Mouse (Mus musculus): ENCODE data around the gene Gse1. TPM values are rescaled to one million over a fixed set of nuclear protein-coding genes. Genes with fewer than 3 reads are reported as not detected.
A peak's percentile ranks its signal among the peaks of the same experiment; 100 is the strongest.

Gse1 gene
- total RNA-seq, 1 experiment from 2014 or later = 16.6 TPM

- no peak for ATAC-seq (replicated peaks in 1 of 2; ENCODE audit: insufficient read depth in 1 of 2, low FRiP score in 2 of 2, low TSS enrichment in 1 of 2, low read depth in 1 of 2, poor library complexity in 2 of 2, severe bottlenecking in 2 of 2)
Measured at GRCm38 (mm10) chr8:120517666-120518410, 289.6 kb downstream of the Gse1 start.

- no peak for ATAC-seq (replicated peaks in 1 of 2; ENCODE audit: insufficient read depth in 1 of 2, low FRiP score in 2 of 2, low TSS enrichment in 1 of 2, low read depth in 1 of 2, poor library complexity in 2 of 2, severe bottlenecking in 2 of 2)
Measured at GRCm38 (mm10) chr8:120518736-120519534, 290.7 kb downstream of the Gse1 start.

- no peak for ATAC-seq (replicated peaks in 1 of 2; ENCODE audit: insufficient read depth in 1 of 2, low FRiP score in 2 of 2, low TSS enrichment in 1 of 2, low read depth in 1 of 2, poor library complexity in 2 of 2, severe bottlenecking in 2 of 2)
Measured at GRCm38 (mm10) chr8:120520287-120520686, 292.0 kb downstream of the Gse1 start.

- ATAC-seq (replicated peaks in 1 of 2; ENCODE audit: insufficient read depth in 1 of 2, low FRiP score in 2 of 2, low TSS enrichment in 1 of 2, low read depth in 1 of 2, poor library complexity in 2 of 2, severe bottlenecking in 2 of 2) = no peak
Measured at GRCm38 (mm10) chr8:120520707-120521590, 292.7 kb downstream of the Gse1 start.

GRCm38 (mm10) chr8:120521591-120521965 is 293.3 kb downstream of the Gse1 start:
- ATAC-seq (replicated peaks in 1 of 2; ENCODE audit: insufficient read depth in 1 of 2, low FRiP score in 2 of 2, low TSS enrichment in 1 of 2, low read depth in 1 of 2, poor library complexity in 2 of 2, severe bottlenecking in 2 of 2) = no peak

GRCm38 (mm10) chr8:120523641-120524040 is 295.4 kb downstream of the Gse1 start:
- ATAC-seq (replicated peaks in 1 of 2; ENCODE audit: insufficient read depth in 1 of 2, low FRiP score in 2 of 2, low TSS enrichment in 1 of 2, low read depth in 1 of 2, poor library complexity in 2 of 2, severe bottlenecking in 2 of 2) = no peak

- ATAC-seq (replicated peaks in 1 of 2; ENCODE audit: insufficient read depth in 1 of 2, low FRiP score in 2 of 2, low TSS enrichment in 1 of 2, low read depth in 1 of 2, poor library complexity in 2 of 2, severe bottlenecking in 2 of 2) = no peak
Measured at GRCm38 (mm10) chr8:120525135-120525534, 296.9 kb downstream of the Gse1 start.

- ATAC-seq (replicated peaks in 1 of 2; ENCODE audit: insufficient read depth in 1 of 2, low FRiP score in 2 of 2, low TSS enrichment in 1 of 2, low read depth in 1 of 2, poor library complexity in 2 of 2, severe bottlenecking in 2 of 2) = no peak
Measured at GRCm38 (mm10) chr8:120525832-120526231, 297.6 kb downstream of the Gse1 start.

- peak; percentile 45 to 60 for ATAC-seq (replicated peaks in 1 of 2; ENCODE audit: insufficient read depth in 1 of 2, low FRiP score in 2 of 2, low TSS enrichment in 1 of 2, low read depth in 1 of 2, poor library complexity in 2 of 2, severe bottlenecking in 2 of 2)
Measured at GRCm38 (mm10) chr8:120526577-120526976, 298.3 kb downstream of the Gse1 start.

- ATAC-seq (replicated peaks in 1 of 2; ENCODE audit: insufficient read depth in 1 of 2, low FRiP score in 2 of 2, low TSS enrichment in 1 of 2, low read depth in 1 of 2, poor library complexity in 2 of 2, severe bottlenecking in 2 of 2) = no peak
Measured at GRCm38 (mm10) chr8:120528332-120528731, 300.1 kb downstream of the Gse1 start.

GRCm38 (mm10) chr8:120529226-120529625 is 301.0 kb downstream of the Gse1 start:
- ATAC-seq (replicated peaks in 1 of 2; ENCODE audit: insufficient read depth in 1 of 2, low FRiP score in 2 of 2, low TSS enrichment in 1 of 2, low read depth in 1 of 2, poor library complexity in 2 of 2, severe bottlenecking in 2 of 2) = no peak

- no peak for ATAC-seq (replicated peaks in 1 of 2; ENCODE audit: insufficient read depth in 1 of 2, low FRiP score in 2 of 2, low TSS enrichment in 1 of 2, low read depth in 1 of 2, poor library complexity in 2 of 2, severe bottlenecking in 2 of 2)
Measured at GRCm38 (mm10) chr8:120530954-120531656, 302.8 kb downstream of the Gse1 start.

GRCm38 (mm10) chr8:120531775-120532516 is 303.7 kb downstream of the Gse1 start:
- ATAC-seq (replicated peaks in 1 of 2; ENCODE audit: insufficient read depth in 1 of 2, low FRiP score in 2 of 2, low TSS enrichment in 1 of 2, low read depth in 1 of 2, poor library complexity in 2 of 2, severe bottlenecking in 2 of 2) = no peak

- no peak for ATAC-seq (replicated peaks in 1 of 2; ENCODE audit: insufficient read depth in 1 of 2, low FRiP score in 2 of 2, low TSS enrichment in 1 of 2, low read depth in 1 of 2, poor library complexity in 2 of 2, severe bottlenecking in 2 of 2)
Measured at GRCm38 (mm10) chr8:120532517-120533215, 304.4 kb downstream of the Gse1 start.

GRCm38 (mm10) chr8:120533380-120533779 is 305.1 kb downstream of the Gse1 start:
- ATAC-seq (replicated peaks in 1 of 2; ENCODE audit: insufficient read depth in 1 of 2, low FRiP score in 2 of 2, low TSS enrichment in 1 of 2, low read depth in 1 of 2, poor library complexity in 2 of 2, severe bottlenecking in 2 of 2) = no peak

GRCm38 (mm10) chr8:120534080-120534479 is 305.8 kb downstream of the Gse1 start:
- ATAC-seq (replicated peaks in 1 of 2; ENCODE audit: insufficient read depth in 1 of 2, low FRiP score in 2 of 2, low TSS enrichment in 1 of 2, low read depth in 1 of 2, poor library complexity in 2 of 2, severe bottlenecking in 2 of 2) = no peak

All from hematopoietic stem cell, adult 5-6 weeks (primary cell).